Mouse (Mus musculus) E14TG2a.4 (cell line): ENCODE measurements around the gene Calhm3.

ENCODE experiments used
- H3K27me3 ChIP-seq: 2 replicates; pipeline ENCODE4 v1.6.1; 2014; ENCODE audit warnings: low read length, control low read depth; ENCODE audit not compliant: insufficient read depth
- H3K36me3 ChIP-seq: 2 replicates; pipeline ENCODE4 v1.6.1; 2014; ENCODE audit warnings: low read length, control low read depth; ENCODE audit not compliant: insufficient read depth
- H3K4me1 ChIP-seq: replicated peaks from 2 replicates; pipeline ENCODE4 v1.6.1; 2014; ENCODE audit warnings: low read depth, low read length, control low read depth
- H3K4me3 ChIP-seq: replicated peaks from 2 replicates; pipeline ENCODE4 v1.5.1; 2014; ENCODE audit warnings: mild to moderate bottlenecking, low read length
- H3K9me3 ChIP-seq: 2 replicates; pipeline ENCODE4 v1.6.1; 2014; ENCODE audit warnings: low read length, control low read depth
- CTCF ChIP-seq: conservative IDR thresholded peaks from 2 replicates; pipeline ENCODE4 v1.5.1; 2014; ENCODE audit warnings: low read length
- NANOG ChIP-seq: IDR thresholded peaks from 2 replicates; pipeline ENCODE4 v1.6.1; 2014; ENCODE audit warnings: borderline replicate concordance, low read length, mixed read lengths
- POU5F1 ChIP-seq: IDR thresholded peaks from 2 replicates; pipeline ENCODE4 v1.6.1; 2014; ENCODE audit warnings: low read length, borderline replicate concordance

The Calhm3 gene

GRCm38 (mm10) chr19:47186514-47187275 lies 29.1 kb upstream of the Calhm3 start:
- Histone ChIP-seq H3K4me1 (peaks cover 72% of the 10 kb centered on the region), H3K27me3 (no peaks in the 10 kb centered on the region), H3K36me3 (no peaks in the 10 kb centered on the region), H3K9me3 (no peaks in the 10 kb centered on the region), H3K4me3 (no peak overlapping the region)
- TF ChIP-seq NANOG (no peak), POU5F1 (no peak), CTCF (no peak)

- H3K27me3 ChIP-seq = peaks cover 13% of the 10 kb centered on the region
- TF ChIP-seq NANOG (no peak), CTCF (no peak), POU5F1 (no peak)
- H3K9me3 ChIP-seq = no peaks in the 10 kb centered on the region
- no peaks in the 10 kb centered on the region for H3K36me3 ChIP-seq
- peaks cover 63% of the 10 kb centered on the region for H3K4me1 ChIP-seq
- H3K4me3 ChIP-seq = no peak overlapping the region
Observed at GRCm38 (mm10) chr19:47184736-47185135, 27.2 kb upstream of the Calhm3 start.

- Histone ChIP-seq H3K4me3 (no peak overlapping the region), H3K4me1 (peaks cover 66% of the 10 kb centered on the region), H3K36me3 (no peaks in the 10 kb centered on the region), H3K27me3 (peaks cover 17% of the 10 kb centered on the region), H3K9me3 (no peaks in the 10 kb centered on the region)
- no peak for TF ChIP-seq NANOG
- TF ChIP-seq CTCF = no peak
- TF ChIP-seq POU5F1 = no peak
Observed at GRCm38 (mm10) chr19:47184221-47184620, 26.7 kb upstream of the Calhm3 start.

DNA sequence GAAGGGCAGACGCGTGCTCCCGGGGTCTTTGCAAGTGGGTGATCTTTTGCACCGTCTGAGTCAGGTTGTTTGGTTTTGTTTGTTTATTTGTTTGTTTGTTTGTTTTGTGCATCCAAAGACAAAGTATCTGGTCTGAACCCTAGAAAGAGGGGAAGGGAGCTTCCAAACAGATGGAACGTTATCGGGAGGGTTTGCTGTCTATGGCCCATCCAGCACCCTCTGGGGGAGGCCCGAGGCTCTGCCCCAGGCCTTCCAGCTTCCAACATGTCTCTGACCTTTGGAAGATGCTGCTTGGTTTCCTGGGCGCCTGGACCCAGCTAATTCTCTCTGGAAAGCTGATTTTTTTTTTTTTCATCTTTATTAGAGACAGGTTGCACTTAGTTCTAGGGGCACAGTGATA lies 22.4 kb upstream of the Calhm3 start:
- Histone ChIP-seq H3K4me1 (peaks cover 61% of the 10 kb centered on the region), H3K4me3 (peak overlapping the region; percentile 93), H3K9me3 (no peaks in the 10 kb centered on the region), H3K27me3 (peaks cover 17% of the 10 kb centered on the region), H3K36me3 (no peaks in the 10 kb centered on the region)
- TF ChIP-seq NANOG (no peak), POU5F1 (no peak), CTCF (no peak)

GRCm38 (mm10) chr19:47179272-47179809 lies 21.8 kb upstream of the Calhm3 start:
- TF ChIP-seq POU5F1 = no peak
- no peak for TF ChIP-seq NANOG
- TF ChIP-seq CTCF = no peak
- Histone ChIP-seq H3K4me3 (peak overlapping the region; percentile 93), H3K36me3 (no peaks in the 10 kb centered on the region), H3K4me1 (peaks cover 62% of the 10 kb centered on the region), H3K27me3 (peaks cover 17% of the 10 kb centered on the region), H3K9me3 (no peaks in the 10 kb centered on the region)

DNA sequence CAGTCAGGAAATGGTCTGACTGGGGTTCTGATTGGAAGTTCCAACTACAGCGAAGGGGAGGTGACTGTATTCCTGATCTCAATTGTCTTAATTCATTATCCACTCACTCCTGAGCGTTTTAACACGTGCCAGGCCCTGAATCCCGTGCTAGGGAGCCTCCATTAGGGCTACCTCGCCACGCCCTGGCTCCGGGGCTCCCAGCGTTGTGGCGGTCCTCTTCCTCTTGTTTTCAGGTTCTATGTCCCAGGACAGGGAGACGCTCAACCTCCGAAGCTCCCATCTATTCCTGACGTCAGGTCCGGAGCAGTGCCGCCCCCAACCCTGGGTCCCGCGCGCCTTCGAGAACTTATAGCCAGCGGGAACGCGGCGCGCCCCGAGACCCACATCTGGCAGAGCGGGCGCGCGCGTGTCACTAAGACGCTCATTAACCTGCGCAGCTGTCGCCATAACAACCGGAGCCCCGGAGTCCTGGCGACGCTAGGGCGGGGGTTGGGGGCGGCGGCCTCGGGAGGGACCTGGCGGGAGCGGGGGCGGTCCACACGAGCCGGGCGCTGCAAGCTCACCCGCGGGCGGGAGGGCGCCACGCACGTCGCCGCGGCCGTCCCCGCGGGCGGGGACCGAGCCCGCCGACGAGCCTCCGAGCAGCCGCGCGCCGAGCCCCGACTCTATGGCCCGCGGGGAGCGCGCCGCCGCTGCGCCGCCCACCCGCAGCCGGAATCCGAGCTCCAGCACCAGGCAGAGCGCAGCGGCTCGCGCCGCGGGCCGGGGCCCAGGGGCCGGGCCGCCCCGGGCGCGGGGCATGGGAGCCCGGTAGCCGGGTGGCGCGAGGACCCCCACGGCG lies 21.1 kb upstream of the Calhm3 start, which contains the start of gene Neurl1a:
Gene Neurl1a (plus strand): TSS at position 390 of the 841 bp plus-strand sequence.
- TF ChIP-seq NANOG (0 out of 2 replicates have a peak, but pooled peaks have one; percentile 17), CTCF (no peak)
- H3K4me1 ChIP-seq = peaks cover 56% of the 10 kb centered on the region
- no peaks in the 10 kb centered on the region for H3K36me3 ChIP-seq

DNA sequence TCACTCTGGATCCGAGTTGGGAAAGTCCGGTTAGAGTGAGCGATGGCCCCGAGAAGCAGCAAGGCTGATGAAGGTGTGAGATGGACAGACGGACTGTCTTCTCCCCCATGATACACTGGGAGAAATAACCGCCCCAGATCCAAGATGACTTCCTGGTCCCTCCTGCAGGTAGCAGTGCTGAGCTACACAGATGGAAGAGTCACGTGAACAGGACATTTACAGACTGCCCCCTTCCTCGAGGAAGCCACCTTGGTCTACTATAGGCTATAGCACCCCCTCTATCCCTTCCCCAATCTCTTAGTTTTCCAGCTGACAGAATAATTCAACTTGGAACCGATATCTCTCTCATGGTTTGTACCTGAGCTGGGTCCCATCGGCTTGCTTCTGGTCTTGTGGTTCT lies 20.4 kb upstream of the Calhm3 start:
- Histone ChIP-seq H3K4me1 (peaks cover 55% of the 10 kb centered on the region), H3K27me3 (peaks cover 20% of the 10 kb centered on the region), H3K4me3 (peak overlapping the region; percentile 93), H3K36me3 (no peaks in the 10 kb centered on the region), H3K9me3 (no peaks in the 10 kb centered on the region)
- TF ChIP-seq NANOG (no peak), CTCF (peak; percentile 55), POU5F1 (no peak)

More for the DNA sequence above, 21.1 kb upstream of the Calhm3 start, which contains the start of gene Neurl1a:
- Histone ChIP-seq H3K9me3 (no peaks in the 10 kb centered on the region), H3K27me3 (peaks cover 19% of the 10 kb centered on the region), H3K4me3 (peak within 1 kb of the TSS; percentile 93)

DNA sequence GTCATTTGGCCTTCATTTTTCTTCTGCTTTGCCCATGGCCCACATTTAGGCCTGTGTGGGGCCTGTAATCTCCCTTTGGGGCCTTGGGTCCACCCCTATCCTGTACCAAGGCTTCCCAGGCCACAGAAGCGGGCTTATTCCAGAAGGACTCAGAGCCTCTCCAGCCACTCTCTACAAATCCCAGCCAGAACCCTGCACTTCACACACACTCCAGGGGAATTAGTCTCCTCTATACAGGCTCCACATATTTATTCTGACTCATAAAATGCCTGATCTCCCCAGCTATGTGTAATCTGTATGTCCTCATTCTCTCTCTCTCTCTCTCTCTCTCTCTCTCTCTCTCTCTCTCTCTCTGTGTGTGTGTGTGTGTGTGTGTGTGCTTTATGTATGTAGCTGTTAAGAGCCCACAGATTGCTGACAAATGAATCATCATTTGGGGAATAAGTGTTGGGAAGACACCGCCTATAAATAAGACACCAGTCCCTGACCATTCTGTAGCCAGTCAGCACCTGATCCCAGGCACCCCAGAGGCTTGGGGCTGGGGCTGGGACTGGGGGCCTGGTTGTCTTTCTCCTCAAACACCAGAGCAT lies 19.4 kb upstream of the Calhm3 start:
- H3K36me3 ChIP-seq = no peaks in the 10 kb centered on the region
- H3K9me3 ChIP-seq = no peaks in the 10 kb centered on the region
- peaks cover 62% of the 10 kb centered on the region for H3K4me1 ChIP-seq
- peak overlapping the region; percentile 93; the same call in 1 of the 2 replicates for H3K4me3 ChIP-seq
- H3K27me3 ChIP-seq = peaks cover 20% of the 10 kb centered on the region
- no peak for TF ChIP-seq CTCF
- no peak for TF ChIP-seq POU5F1
- no peak for TF ChIP-seq NANOG
